Mouse (Mus musculus) cortical plate, adult 2 months (tissue): ENCODE measurements at regions not wholly inside any gene's neighbourhood (a gene's known extent, or its start where the extent isn't known, plus 50 kb on each side); places are given as distances from the start of the nearest gene placed in this dataset.

Experiments
- CTCF ChIP-seq: fragments of 200-500 bp; IDR thresholded peaks from 2 replicates; pipeline ENCODE4 v1.5.1; 2011; ENCODE audit warnings: mild to moderate bottlenecking, control low read depth, low read length; ENCODE audit not compliant: insufficient read depth; ENCODE audit errors: extremely low read depth
- POLR2A ChIP-seq: fragments of 200-500 bp; IDR thresholded peaks from 2 replicates; pipeline ENCODE4 v1.6.1; 2011; ENCODE audit warnings: mild to moderate bottlenecking, low read length, control low read depth; ENCODE audit not compliant: insufficient read depth; ENCODE audit errors: extremely low read depth

- TF ChIP-seq CTCF (0 out of 2 replicates have a peak, but pooled peaks have one; percentile 12), POLR2A (no peak)
Observed at GRCm38 (mm10) chr3:143599120-143599519, 605.9 kb downstream of the Lmo4 start.
